14 mouse cellular contexts compared by ENCODE assay signal in genomic region chr17:71288145-71288758, GRCm38 (mm10). TPM values are rescaled to one million over a fixed set of nuclear protein-coding genes. Genes with fewer than 3 reads are reported as not detected.
DNase-seq lines count a peak whose midpoint lies in the region; ATAC-seq lines count a peak whose summit lies in the region.
"Had no signal": no experiment of that assay in that cellular context is flagged by ENCODE, and none has a peak within 500 bp of the region (broad histone marks: within the 10 kb centered on the region; RNA-seq: fewer than 3 reads in every experiment).

No protein-coding gene starts in this region.

- no peaks in the 10 kb centered on the region for H3K36me3 ChIP-seq in liver, embryonic 11.5 days (ENCODE audit: control insufficient read depth, insufficient read depth, low read length)
- H3K36me3 ChIP-seq: forebrain, embryonic 12.5 days had no signal

- H3K27me3 ChIP-seq in liver, embryonic 11.5 days (replicated peaks; ENCODE audit: control insufficient read depth, insufficient read depth, low read length), result no peaks in the 10 kb centered on the region
- H3K27me3 ChIP-seq: forebrain, embryonic 12.5 days had no signal

- 48% methylated on average over 11 of the region's 11 CpGs for WGBS in liver, embryonic 11.5 days

- peak overlapping the region; percentile 88; the same call in 1 of the 2 replicates for H3K27ac ChIP-seq in liver, embryonic 11.5 days (ENCODE audit: low read depth, low read length)
- H3K27ac ChIP-seq: forebrain, embryonic 12.5 days had no signal

- no peak for ATAC-seq in liver, embryonic 11.5 days (replicated peaks; ENCODE audit: low FRiP score)
- no peak for ATAC-seq in inflammation-experienced regulatory T-cells, adult 6 months

- no peak overlapping the region for H3K4me3 ChIP-seq in liver, embryonic 11.5 days (ENCODE audit: low read depth, low read length)
- H3K4me3 ChIP-seq: forebrain, embryonic 12.5 days; myocyte had no signal

- no peak overlapping the region for H3K9ac ChIP-seq in liver, embryonic 11.5 days (ENCODE audit: low read depth, low read length)
- H3K9ac ChIP-seq: forebrain, embryonic 12.5 days had no signal

- H3K4me2 ChIP-seq in liver, embryonic 11.5 days, result no peak overlapping the region
- H3K4me2 ChIP-seq: forebrain, embryonic 12.5 days had no signal

- H3K9me3 ChIP-seq in liver, embryonic 11.5 days (ENCODE audit: control insufficient read depth, low read length), result no peaks in the 10 kb centered on the region
- H3K9me3 ChIP-seq: forebrain, embryonic 12.5 days; G1E had no signal

- DNase-seq in 416B (ENCODE audit: low read depth), result peak; percentile 96
- DNase-seq in MEL-GATA-1-ER (ENCODE audit: extremely low read depth, low read depth), result peak; percentile 97
- DNase-seq in liver, embryonic 11.5 days (ENCODE audit: low spot score), result no peak
- DNase-seq in monocyte, adult 2 months (ENCODE audit: low read depth in 1 of 2, low spot score in 2 of 2), result peak; percentile 78 to 88
- DNase-seq in layer of hippocampus, adult 11-12 months (ENCODE audit: low spot score), result no peak
- no peak for DNase-seq in urinary bladder, postnatal 14 days (ENCODE audit: low spot score)
- DNase-seq: adrenal gland, adult 2 months; cerebellum, adult 11 months; gastrocnemius, postnatal 36 days; heart, postnatal 14 days had no signal

- H3K4me1 ChIP-seq in liver, embryonic 11.5 days (replicated peaks; ENCODE audit: control insufficient read depth, insufficient read depth, low read length), result peaks cover 74% of the 10 kb centered on the region

RNA-seq across cellular contexts. Expression of gene Emilin2, which starts 23.5 kb away (rescaled TPM):
- polyA plus RNA-seq in liver, embryonic 11.5 days (2014; fragmentation: Nextera tagmentation; extraction: Ambion mirVana), result 31.3 and 33.4 TPM in 2 replicates
- polyA plus RNA-seq in inflammation-experienced regulatory T-cells, adult 6 months (2017; shearing (Covaris generic)), result under 1 TPM; 0.08 to 0.21 (median 0.15) TPM

Comparison
In these comparisons a context has a peak if more than half of its experiments do, and no peak if none do; other contexts are left out.
1. DNase-seq: peak in 416B (single experiment), MEL-GATA-1-ER (single experiment) and monocyte, adult 2 months (2 of 2); none in liver, embryonic 11.5 days (single experiment), layer of hippocampus, adult 11-12 months (single experiment) and urinary bladder, postnatal 14 days (single experiment).
2. RNA of gene Emilin2, which starts 23.5 kb away (polyA plus RNA-seq): 31.3 to 33.4 TPM in liver, embryonic 11.5 days; 0.08 to 0.21 TPM in inflammation-experienced regulatory T-cells, adult 6 months; every median in the first group is over 10 times any median in the second.